Mouse (Mus musculus): ENCODE measurements around the gene Scgb2b27. TPM values are rescaled to one million over a fixed set of nuclear protein-coding genes. Genes with fewer than 3 reads are reported as not detected.
"Not testable (repeated sequence)": the region's sequence is repeated elsewhere in the genome, so short reads cannot be mapped to it uniquely, and the experiment has no call there.

Gene Scgb2b27
- polyA plus RNA-seq (2015; fragmentation: Nextera tagmentation; extraction: Ambion mirVana) = not detected in 2 replicates

DNA sequence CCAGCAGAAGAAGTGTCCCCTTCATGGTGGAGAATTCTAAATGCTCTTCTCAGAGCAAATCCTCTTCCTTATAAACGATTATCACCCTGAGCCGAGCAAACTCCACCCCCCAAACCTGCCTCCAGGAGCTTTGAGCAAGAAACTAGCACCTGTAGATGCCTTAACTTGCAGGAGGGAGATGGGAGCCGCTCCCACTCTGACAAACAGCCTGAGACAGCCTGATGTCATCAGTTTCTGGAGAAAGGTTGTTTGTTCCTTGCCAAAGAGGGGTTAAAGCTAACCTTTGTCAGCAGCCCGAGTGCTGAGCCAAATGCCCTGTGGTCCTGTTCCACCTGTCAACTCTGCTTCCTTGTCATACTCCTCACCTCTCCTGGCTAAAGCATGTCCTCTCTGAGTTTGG is at the start of gene Scgb2b27:
Gene Scgb2b27 (minus strand): TSS at position 101 of the 400 bp plus-strand sequence.
- H3K27ac ChIP-seq = no peak within 1 kb of the TSS
- H3K4me1 ChIP-seq (replicated peaks) = no peaks in the 10 kb centered on the region
- no peak for ATAC-seq
- no peak within 1 kb of the TSS for H3K4me3 ChIP-seq (replicated peaks)
- H3K9ac ChIP-seq (replicated peaks) = no peak within 1 kb of the TSS
- 71% methylated on average over 4 of the region's 4 CpGs for WGBS
- no peaks in the 10 kb centered on the region for H3K27me3 ChIP-seq
- H3K9me3 ChIP-seq = peaks cover 58% of the 10 kb centered on the region
- no peaks in the 10 kb centered on the region for H3K36me3 ChIP-seq
- no peak within 1 kb of the TSS for H3K4me2 ChIP-seq (replicated peaks)

DNA sequence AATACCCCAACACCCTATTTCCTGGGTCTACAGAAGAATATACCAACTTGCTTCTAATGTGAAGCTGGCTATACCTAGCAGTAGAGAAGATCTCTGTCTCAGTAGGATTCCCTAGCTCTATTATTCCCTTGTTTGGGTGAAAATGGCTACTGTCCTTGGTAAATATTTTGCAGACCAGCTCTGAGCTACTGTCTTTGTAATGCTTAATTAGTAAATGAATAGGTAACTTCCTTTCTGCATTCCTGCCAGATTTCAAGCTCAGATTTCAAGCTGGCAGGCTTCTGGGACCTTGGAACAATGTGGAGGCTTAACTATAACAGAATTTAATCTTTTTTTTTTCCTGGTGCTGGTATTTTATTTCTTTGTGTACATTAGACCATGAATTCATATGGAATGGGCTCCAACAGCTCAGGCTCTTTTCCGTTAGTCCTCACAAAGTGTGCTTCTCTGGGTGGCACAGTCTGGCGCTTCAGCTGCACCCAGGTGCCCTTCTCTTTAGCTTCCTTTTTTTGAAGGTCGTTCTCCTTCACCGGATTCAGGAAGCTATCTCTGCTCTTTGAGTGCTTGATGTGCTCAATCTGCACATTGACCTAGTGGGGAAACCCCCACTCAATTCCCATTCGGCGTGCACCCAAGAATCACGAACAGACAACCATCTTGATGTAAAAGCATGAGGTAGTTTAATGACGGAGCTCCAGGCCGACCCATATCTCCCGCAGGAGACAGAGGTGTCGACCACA is 22.5 kb upstream of the Scgb2b27 start:
- ATAC-seq; H3K27me3 ChIP-seq; H3K9ac ChIP-seq (replicated peaks); H3K27ac ChIP-seq; H3K36me3 ChIP-seq; H3K4me3 ChIP-seq (replicated peaks); H3K4me2 ChIP-seq (replicated peaks); H3K4me1 ChIP-seq (replicated peaks): not testable (repeated sequence)
- 90% methylated on average over 11 of the region's 11 CpGs for WGBS
- peaks cover 45% of the 10 kb centered on the region for H3K9me3 ChIP-seq

DNA sequence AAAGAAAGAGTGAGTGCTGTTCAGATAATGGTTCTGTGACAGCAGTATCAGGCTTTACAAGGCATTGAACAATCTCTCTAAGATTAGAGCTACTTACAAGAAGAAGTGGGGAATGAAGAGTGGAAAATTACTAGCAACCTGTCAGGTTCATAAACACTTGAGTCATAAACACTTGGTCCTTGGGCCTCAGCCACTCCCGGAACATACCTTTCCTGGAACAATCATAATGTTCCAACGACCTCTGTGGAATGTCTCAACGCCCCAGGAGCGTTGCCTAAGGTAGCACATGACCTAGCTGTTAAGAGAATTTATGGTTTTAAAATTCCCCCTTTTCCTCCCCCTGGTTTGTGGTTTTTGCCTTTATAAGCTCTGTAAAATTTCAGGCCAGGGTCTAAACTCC is 20.8 kb upstream of the Scgb2b27 start:
- WGBS = 68% methylated on average over 3 of the region's 4 CpGs
- peaks cover 54% of the 10 kb centered on the region for H3K9me3 ChIP-seq
- ATAC-seq = not testable (repeated sequence)

DNA sequence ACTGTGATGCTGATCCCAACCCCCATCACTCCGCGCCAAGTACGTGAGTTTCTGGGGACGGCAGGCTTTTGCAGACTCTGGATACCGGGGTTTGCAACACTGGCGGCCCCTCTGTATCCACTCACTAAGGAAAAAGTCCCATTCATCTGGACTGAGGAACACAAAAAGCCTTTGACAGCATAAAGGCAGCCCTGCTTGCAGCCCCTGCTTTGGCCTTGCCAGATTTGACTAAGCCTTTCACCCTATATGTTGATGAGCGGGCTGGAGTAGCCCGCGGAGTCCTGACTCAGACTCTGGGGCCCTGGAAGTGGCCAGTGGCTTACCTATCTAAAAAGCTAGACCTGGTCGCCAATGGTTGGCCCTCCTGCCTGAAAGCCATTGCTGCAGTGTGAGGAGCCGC is 16.3 kb upstream of the Scgb2b27 start:
- Histone ChIP-seq H3K4me3 (replicated peaks) (no peak overlapping the region), H3K27ac (no peak overlapping the region), H3K36me3 (no peaks in the 10 kb centered on the region), H3K9ac (replicated peaks) (no peak overlapping the region), H3K4me1 (replicated peaks) (no peaks in the 10 kb centered on the region), H3K4me2 (replicated peaks) (no peak overlapping the region), H3K9me3 (peaks cover 72% of the 10 kb centered on the region), H3K27me3 (no peaks in the 10 kb centered on the region)
- no peak for ATAC-seq
- 92% methylated on average over 11 of the region's 11 CpGs for WGBS

More for the DNA sequence above, 20.8 kb upstream of the Scgb2b27 start:
- H3K4me1 ChIP-seq (replicated peaks); H3K27ac ChIP-seq; H3K36me3 ChIP-seq; H3K9ac ChIP-seq (replicated peaks); H3K27me3 ChIP-seq; H3K4me3 ChIP-seq (replicated peaks); H3K4me2 ChIP-seq (replicated peaks): not testable (repeated sequence)

DNA sequence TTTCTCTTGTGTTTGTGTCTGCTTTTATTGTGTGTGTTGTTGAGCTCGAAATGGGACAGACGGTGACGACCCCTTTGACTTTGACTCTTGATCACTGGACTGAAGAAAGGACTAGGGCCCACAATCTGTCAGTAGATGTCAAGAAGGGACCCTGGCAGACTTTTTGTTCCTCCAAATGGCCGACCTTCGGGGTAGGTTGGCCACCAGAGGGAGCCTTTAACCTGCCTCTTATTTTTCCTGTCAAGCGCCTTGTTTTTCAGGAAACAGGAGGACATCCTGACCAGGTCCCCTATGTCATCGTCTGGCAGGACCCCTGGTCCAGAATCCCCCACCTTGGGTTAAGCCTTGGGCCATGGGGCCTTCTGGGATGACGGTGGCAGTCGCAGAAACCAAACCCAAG is 13.5 kb upstream of the Scgb2b27 start:
- H3K9me3 ChIP-seq = peaks cover 79% of the 10 kb centered on the region
- not testable (repeated sequence) for H3K27ac ChIP-seq; H3K4me1 ChIP-seq (replicated peaks); ATAC-seq; H3K4me3 ChIP-seq (replicated peaks); H3K9ac ChIP-seq (replicated peaks); H3K4me2 ChIP-seq (replicated peaks); H3K27me3 ChIP-seq; H3K36me3 ChIP-seq
- WGBS = 82% methylated on average over 9 of the region's 9 CpGs

DNA sequence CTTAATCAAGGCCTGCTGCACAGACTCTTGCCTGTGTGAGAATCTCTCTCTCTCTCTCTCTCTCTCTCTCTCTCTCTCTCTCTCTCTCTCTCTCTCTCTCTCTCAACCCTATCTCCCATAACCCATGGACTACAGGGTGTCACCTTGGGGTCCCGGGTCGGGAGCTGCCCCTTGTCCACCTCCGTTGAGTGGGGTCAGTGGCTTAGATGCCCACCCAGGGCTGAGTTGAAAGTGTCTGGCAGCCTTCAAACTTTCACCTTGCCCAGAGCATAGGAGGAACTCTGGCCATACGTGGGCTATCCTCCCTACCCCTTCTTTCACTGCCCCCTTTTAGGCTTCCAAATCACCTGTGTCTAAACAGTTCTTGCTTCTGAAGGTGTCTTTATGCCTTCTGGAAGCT is 11.9 kb upstream of the Scgb2b27 start:
- Histone ChIP-seq H3K9me3 (peaks cover 81% of the 10 kb centered on the region), H3K9ac (replicated peaks) (no peak overlapping the region), H3K27ac (no peak overlapping the region), H3K4me2 (replicated peaks) (no peak overlapping the region), H3K4me3 (replicated peaks) (no peak overlapping the region), H3K36me3 (no peaks in the 10 kb centered on the region), H3K27me3 (no peaks in the 10 kb centered on the region), H3K4me1 (replicated peaks) (no peaks in the 10 kb centered on the region)
- 85% methylated on average over 4 of the region's 4 CpGs for WGBS
- ATAC-seq = no peak

DNA sequence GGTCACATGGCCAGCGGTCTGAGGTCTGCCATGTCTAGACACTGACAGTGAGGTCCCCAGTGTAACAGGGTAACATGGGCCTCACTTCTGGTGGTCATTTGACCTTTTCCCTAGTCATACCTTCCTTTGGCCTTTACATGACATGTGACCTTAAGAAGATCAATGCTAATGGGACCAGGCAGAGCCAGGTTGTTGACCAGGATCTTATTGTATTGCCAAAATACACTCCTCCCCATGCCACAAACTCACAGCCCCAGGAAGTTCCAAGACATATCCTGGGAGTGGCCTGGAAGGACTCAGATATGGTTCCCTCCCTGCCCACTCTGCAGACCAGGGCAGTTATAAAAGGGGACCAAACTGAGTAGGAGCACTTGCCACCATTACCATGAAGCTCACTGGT is 7.4 kb upstream of the Scgb2b27 start, which contains the start of gene Scgb1b27:
Gene Scgb1b27 (plus strand): TSS at position 301 of the 400 bp plus-strand sequence.
- H3K27me3 ChIP-seq; H3K9ac ChIP-seq (replicated peaks); H3K4me1 ChIP-seq (replicated peaks); H3K4me3 ChIP-seq (replicated peaks); H3K4me2 ChIP-seq (replicated peaks); ATAC-seq; H3K27ac ChIP-seq; H3K36me3 ChIP-seq: not testable (repeated sequence)
- WGBS = 95% methylated on average over 1 of the region's 1 CpGs
- peaks cover 59% of the 10 kb centered on the region for H3K9me3 ChIP-seq

DNA sequence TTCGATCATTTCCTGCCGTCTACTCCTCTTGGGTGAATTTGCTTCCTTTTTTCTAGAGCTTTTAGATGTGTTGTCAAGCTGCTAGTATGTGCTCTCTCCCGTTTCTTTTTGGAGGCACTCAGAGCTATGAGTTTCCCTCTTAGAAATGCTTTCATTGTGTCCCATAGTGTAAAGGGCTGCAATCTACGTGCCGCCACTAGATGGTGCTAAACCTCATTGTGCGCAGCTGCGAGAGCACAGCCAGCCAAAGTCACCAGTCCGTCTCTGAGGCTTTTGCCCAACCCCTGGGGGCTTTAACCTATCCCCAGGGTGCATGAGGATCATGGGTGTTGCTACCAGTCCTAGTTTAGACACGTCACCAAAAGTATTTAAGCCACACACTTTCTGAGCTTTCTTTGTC is 31.5 kb downstream of the Scgb2b27 start:
- H3K4me3 ChIP-seq (replicated peaks); H3K4me1 ChIP-seq (replicated peaks); ATAC-seq; H3K36me3 ChIP-seq; H3K9ac ChIP-seq (replicated peaks); H3K4me2 ChIP-seq (replicated peaks); H3K27ac ChIP-seq; H3K27me3 ChIP-seq: not testable (repeated sequence)
- peaks cover 13% of the 10 kb centered on the region for H3K9me3 ChIP-seq
- 34% methylated on average over 7 of the region's 9 CpGs for WGBS

Other genes with a start within 250 kb of the Scgb2b27 start
- gene Scgb2b26, start 68.9 kb downstream of the Scgb2b27 start, polyA plus RNA-seq (2015; fragmentation: Nextera tagmentation; extraction: Ambion mirVana) = not detected in 2 replicates
- not detected in 2 replicates for gene Scgb1b27, start 7.5 kb upstream of the Scgb2b27 start, polyA plus RNA-seq (2015; fragmentation: Nextera tagmentation; extraction: Ambion mirVana)
- gene Scgb1b30, start 81.5 kb upstream of the Scgb2b27 start, polyA plus RNA-seq (2015; fragmentation: Nextera tagmentation; extraction: Ambion mirVana) = not detected in 2 replicates
- 3.4 and 4.3 TPM in 2 replicates for gene Wtip, start 119.3 kb upstream of the Scgb2b27 start, polyA plus RNA-seq (2015; fragmentation: Nextera tagmentation; extraction: Ambion mirVana)
- 215 and 224 TPM in 2 replicates for gene Uba2, start 155.7 kb upstream of the Scgb2b27 start, polyA plus RNA-seq (2015; fragmentation: Nextera tagmentation; extraction: Ambion mirVana)
- gene Pdcd2l, start 182.7 kb upstream of the Scgb2b27 start, polyA plus RNA-seq (2015; fragmentation: Nextera tagmentation; extraction: Ambion mirVana) = 87.3 and 87.9 TPM in 2 replicates
- 191 and 203 TPM in 2 replicates for gene Gpi1, start 216.4 kb upstream of the Scgb2b27 start, polyA plus RNA-seq (2015; fragmentation: Nextera tagmentation; extraction: Ambion mirVana)
- gene Gm6096, start 237.1 kb upstream of the Scgb2b27 start, polyA plus RNA-seq (2015; fragmentation: Nextera tagmentation; extraction: Ambion mirVana) = 0.44 TPM in 1 of 2 replicates, not detected in the other